Mouse (Mus musculus): Measurements from ENCODE around the gene Car8. TPM values are rescaled to one million over a fixed set of nuclear protein-coding genes. Genes with fewer than 3 reads are reported as not detected.

The Car8 gene
- polyA plus RNA-seq, 1 experiment from 2014 or later = 9.7 TPM

GRCm38 (mm10) chr4:8239699-8240098 lies 858 bp upstream of the Car8 start:
- ATAC-seq (replicated peaks; ENCODE audit: low FRiP score, low read depth) (no peak), DNase-seq (ENCODE audit: low spot score) (no peak)
- H3K27ac ChIP-seq = no peak overlapping the region
- 0 out of 2 replicates have a peak overlapping the region, but pooled peaks have one; percentile 100 for H3K4me2 ChIP-seq (ENCODE audit: low read length)
- H3K27me3 ChIP-seq (ENCODE audit: insufficient read depth, low read length) = no peaks in the 10 kb centered on the region
- H3K4me1 ChIP-seq (replicated peaks; ENCODE audit: insufficient read depth, low read length) = peaks cover 3% of the 10 kb centered on the region; the same call in 1 of the 2 replicates
- no peaks in the 10 kb centered on the region for H3K9me3 ChIP-seq (replicated peaks; ENCODE audit: low read length)
- H3K36me3 ChIP-seq (ENCODE audit: insufficient read depth, low read length) = no peaks in the 10 kb centered on the region
- no peak overlapping the region for H3K9ac ChIP-seq (ENCODE audit: low read depth, low read length)
- H3K4me3 ChIP-seq (replicated peaks; ENCODE audit: low read depth, low read length) = no peak overlapping the region
- 49% methylated on average over 11 of the region's 11 CpGs for WGBS
- no peak for TF ChIP-seq CTCF (IDR thresholded peaks at IDR 0.05; ENCODE audit: low read depth)

GRCm38 (mm10) chr4:8239306-8239670 lies 447 bp upstream of the Car8 start:
- no peaks in the 10 kb centered on the region for H3K36me3 ChIP-seq (ENCODE audit: insufficient read depth, low read length)
- H3K4me2 ChIP-seq (ENCODE audit: low read length) = peak overlapping the region; percentile 100
- H3K9me3 ChIP-seq (replicated peaks; ENCODE audit: low read length) = no peaks in the 10 kb centered on the region
- H3K4me3 ChIP-seq (replicated peaks; ENCODE audit: low read depth, low read length) = peak overlapping the region; percentile 69
- no peaks in the 10 kb centered on the region for H3K27me3 ChIP-seq (ENCODE audit: insufficient read depth, low read length)
- WGBS = 20% methylated on average over 11 of the region's 11 CpGs
- H3K27ac ChIP-seq = peak overlapping the region; percentile 50; the same call in 1 of the 2 replicates
- peak overlapping the region; percentile 69 for H3K9ac ChIP-seq (ENCODE audit: low read depth, low read length)
- ATAC-seq (replicated peaks; ENCODE audit: low FRiP score, low read depth) = peak; percentile 81; the same call in 1 of the 2 replicates
- H3K4me1 ChIP-seq (replicated peaks; ENCODE audit: insufficient read depth, low read length) = peaks cover 3% of the 10 kb centered on the region; the same call in 1 of the 2 replicates
- peak; percentile 17; the same call in 1 of the 2 replicates for TF ChIP-seq CTCF (IDR thresholded peaks at IDR 0.05; ENCODE audit: low read depth)
- no peak for DNase-seq (ENCODE audit: low spot score)

- DNase-seq (ENCODE audit: low spot score) (peak; percentile 39), ATAC-seq (replicated peaks; ENCODE audit: low FRiP score, low read depth) (no peak)
- Histone ChIP-seq H3K27me3 (ENCODE audit: insufficient read depth, low read length) (no peaks in the 10 kb centered on the region), H3K4me1 (replicated peaks; ENCODE audit: insufficient read depth, low read length) (no peaks in the 10 kb centered on the region), H3K9me3 (replicated peaks; ENCODE audit: low read length) (no peaks in the 10 kb centered on the region), H3K4me2 (ENCODE audit: low read length) (no peak overlapping the region), H3K4me3 (replicated peaks; ENCODE audit: low read depth, low read length) (no peak overlapping the region), H3K9ac (ENCODE audit: low read depth, low read length) (no peak overlapping the region), H3K27ac (no peak overlapping the region), H3K36me3 (ENCODE audit: insufficient read depth, low read length) (no peaks in the 10 kb centered on the region)
- TF ChIP-seq CTCF (IDR thresholded peaks at IDR 0.05; ENCODE audit: low read depth) = no peak
- 43% methylated on average over 12 of the region's 12 CpGs for WGBS
Observed at GRCm38 (mm10) chr4:8232393-8233111, 6.3 kb downstream of the Car8 start.

GRCm38 (mm10) chr4:8231291-8231871 lies 7.5 kb downstream of the Car8 start:
- 82% methylated on average over 5 of the region's 5 CpGs for WGBS
- ATAC-seq (replicated peaks; ENCODE audit: low FRiP score, low read depth) = 0 out of 2 replicates have a peak, but pooled peaks have one; percentile 41
- H3K4me3 ChIP-seq (replicated peaks; ENCODE audit: low read depth, low read length) = no peak overlapping the region
- H3K27ac ChIP-seq = no peak overlapping the region
- H3K9ac ChIP-seq (ENCODE audit: low read depth, low read length) = no peak overlapping the region
- TF ChIP-seq CTCF (IDR thresholded peaks at IDR 0.05; ENCODE audit: low read depth) = no peak
- H3K4me1 ChIP-seq (replicated peaks; ENCODE audit: insufficient read depth, low read length) = no peaks in the 10 kb centered on the region
- H3K9me3 ChIP-seq (replicated peaks; ENCODE audit: low read length) = no peaks in the 10 kb centered on the region
- H3K36me3 ChIP-seq (ENCODE audit: insufficient read depth, low read length) = no peaks in the 10 kb centered on the region
- H3K4me2 ChIP-seq (ENCODE audit: low read length) = no peak overlapping the region
- H3K27me3 ChIP-seq (ENCODE audit: insufficient read depth, low read length) = no peaks in the 10 kb centered on the region
- no peak for DNase-seq (ENCODE audit: low spot score)

GRCm38 (mm10) chr4:8229661-8230298 lies 9.1 kb downstream of the Car8 start:
- no peak overlapping the region for H3K27ac ChIP-seq
- no peaks in the 10 kb centered on the region for H3K27me3 ChIP-seq (ENCODE audit: insufficient read depth, low read length)
- no peaks in the 10 kb centered on the region for H3K4me1 ChIP-seq (replicated peaks; ENCODE audit: insufficient read depth, low read length)
- WGBS = 37% methylated on average over 3 of the region's 3 CpGs
- H3K9ac ChIP-seq (ENCODE audit: low read depth, low read length) = no peak overlapping the region
- no peak for TF ChIP-seq CTCF (IDR thresholded peaks at IDR 0.05; ENCODE audit: low read depth)
- DNase-seq (ENCODE audit: low spot score) (peak; percentile 36), ATAC-seq (replicated peaks; ENCODE audit: low FRiP score, low read depth) (peak; percentile 76)
- no peak overlapping the region for H3K4me3 ChIP-seq (replicated peaks; ENCODE audit: low read depth, low read length)
- no peaks in the 10 kb centered on the region for H3K9me3 ChIP-seq (replicated peaks; ENCODE audit: low read length)
- H3K36me3 ChIP-seq (ENCODE audit: insufficient read depth, low read length) = no peaks in the 10 kb centered on the region
- H3K4me2 ChIP-seq (ENCODE audit: low read length) = no peak overlapping the region

- TF ChIP-seq CTCF (IDR thresholded peaks at IDR 0.05; ENCODE audit: low read depth) = no peak
- 93% methylated on average over 8 of the region's 8 CpGs for WGBS
Observed at GRCm38 (mm10) chr4:8218941-8219340, 19.9 kb downstream of the Car8 start.

More at GRCm38 (mm10) chr4:8218941-8219340, 19.9 kb downstream of the Car8 start:
- Histone ChIP-seq H3K4me3 (replicated peaks; ENCODE audit: low read depth, low read length) (no peak overlapping the region), H3K9ac (ENCODE audit: low read depth, low read length) (no peak overlapping the region), H3K4me2 (ENCODE audit: low read length) (no peak overlapping the region), H3K9me3 (replicated peaks; ENCODE audit: low read length) (no peaks in the 10 kb centered on the region), H3K27ac (no peak overlapping the region), H3K36me3 (ENCODE audit: insufficient read depth, low read length) (no peaks in the 10 kb centered on the region), H3K4me1 (replicated peaks; ENCODE audit: insufficient read depth, low read length) (no peaks in the 10 kb centered on the region), H3K27me3 (ENCODE audit: insufficient read depth, low read length) (no peaks in the 10 kb centered on the region)
- no peak for DNase-seq (ENCODE audit: low spot score)
- ATAC-seq (replicated peaks; ENCODE audit: low FRiP score, low read depth) = no peak

All from kidney, postnatal 0 days (tissue).